In genomic region chr19:38478948-38479347, GRCm38 (mm10) we compare ENCODE assay signal across 9 mouse cellular contexts. TPM values are rescaled to one million over a fixed set of nuclear protein-coding genes. Genes with fewer than 3 reads are reported as not detected.
DNase-seq lines count a peak whose midpoint lies in the region; ATAC-seq and TF ChIP-seq lines count a peak whose summit lies in the region.
"Had no signal": no experiment of that assay in that cellular context is flagged by ENCODE, and none has a peak within 500 bp of the region (broad histone marks: within the 10 kb centered on the region; RNA-seq: fewer than 3 reads in every experiment).

No protein-coding gene starts in this region.

- intact Hi-C loops in left cerebral cortex, postnatal 4 days (cut with DNase I), result no loop called here

- H3K9ac ChIP-seq in intestine, embryonic 15.5 days, result no peak overlapping the region
- no peak overlapping the region for H3K9ac ChIP-seq in midbrain, embryonic 16.5 days (ENCODE audit: low read depth, low read length)
- H3K9ac ChIP-seq: liver, embryonic 14.5 days had no signal

- no peaks in the 10 kb centered on the region for H3K9me3 ChIP-seq in intestine, embryonic 15.5 days
- no peaks in the 10 kb centered on the region for H3K9me3 ChIP-seq in midbrain, embryonic 16.5 days (replicated peaks; ENCODE audit: control insufficient read depth, low read length, poor library complexity, severe bottlenecking)

- POLR2A ChIA-PET in Patski (lab: Charles Lee), result no interaction called here

- H3K36me3 ChIP-seq in intestine, embryonic 15.5 days, result no peaks in the 10 kb centered on the region
- H3K36me3 ChIP-seq in midbrain, embryonic 16.5 days (ENCODE audit: control insufficient read depth, insufficient read depth, low read length), result no peaks in the 10 kb centered on the region

- ATAC-seq in Patski, result peak; percentile 71
- ATAC-seq in intestine, embryonic 15.5 days, result peak; percentile 49; the same call in 1 of the 2 replicates
- ATAC-seq in midbrain, embryonic 16.5 days, result peak; percentile 73

- 31% methylated on average over 7 of the region's 7 CpGs for WGBS in intestine, embryonic 15.5 days
- WGBS in midbrain, embryonic 16.5 days, result 7% methylated on average over 7 of the region's 7 CpGs

- H3K4me3 ChIP-seq in intestine, embryonic 15.5 days (replicated peaks), result no peak overlapping the region
- H3K4me3 ChIP-seq in midbrain, embryonic 16.5 days (ENCODE audit: low read depth, low read length), result no peak overlapping the region

- H3K4me2 ChIP-seq in intestine, embryonic 15.5 days (replicated peaks), result no peak overlapping the region; the same call in 1 of the 2 replicates
- H3K4me2 ChIP-seq in midbrain, embryonic 16.5 days (ENCODE audit: low read length), result peak overlapping the region; percentile 18

- no peak for DNase-seq in Patski (ENCODE audit: low read depth, low spot score)
- DNase-seq in brain, adult 2 months (ENCODE audit: low read depth, low spot score), result peak; percentile 24
- peak; percentile 97 for DNase-seq in heart, adult 11 months
- no peak for DNase-seq in left cerebral cortex, postnatal 4 days
- DNase-seq in cerebellum, postnatal 36 days, result no peak
- no peak for DNase-seq in frontal cortex, postnatal 14 days (ENCODE audit: low spot score in 2 of 2)

- CTCF ChIA-PET in Patski (lab: Charles Lee), result interaction anchor here (0.8 to 2.0 kb wide), 7 partner anchors 28 to 149 kb away, joined by 3 to 4 read pairs (median 3); no protein-coding TSS in a partner anchor

- in situ Hi-C loops in Patski (cut with MboI; ENCODE audit: low pct_unique_long_range_greater_than_20kb), result no loop called here

- H3K4me1 ChIP-seq in intestine, embryonic 15.5 days (replicated peaks), result 0 out of 2 replicates have a peak, but pooled peaks cover 7% of the 10 kb centered on the region
- H3K4me1 ChIP-seq in midbrain, embryonic 16.5 days (ENCODE audit: control insufficient read depth, insufficient read depth, low read length), result peaks cover 16% of the 10 kb centered on the region

- no peak overlapping the region for H3K27ac ChIP-seq in intestine, embryonic 15.5 days
- no peak overlapping the region for H3K27ac ChIP-seq in midbrain, embryonic 16.5 days (ENCODE audit: low read length)
- H3K27ac ChIP-seq: liver, embryonic 14.5 days had no signal

- TF ChIP-seq CTCF in Patski (IDR thresholded peaks at IDR 0.05), result peak; percentile 51

- H3K27me3 ChIP-seq in Patski, result peaks cover 7% of the 10 kb centered on the region
- H3K27me3 ChIP-seq in intestine, embryonic 15.5 days (replicated peaks), result no peaks in the 10 kb centered on the region
- peaks cover 17% of the 10 kb centered on the region for H3K27me3 ChIP-seq in midbrain, embryonic 16.5 days (ENCODE audit: control insufficient read depth, insufficient read depth, low read depth, low read length)

RNA-seq across cellular contexts. Expression of gene Plce1, which starts 2.0 kb away (rescaled TPM):
- 3.4 TPM for polyA plus RNA-seq in Patski (2021)
- 4.7 and 5.8 TPM in 2 replicates for polyA plus RNA-seq in intestine, embryonic 15.5 days (2015; fragmentation: Nextera tagmentation; extraction: Ambion mirVana)
- polyA plus RNA-seq in midbrain, embryonic 16.5 days (2015; fragmentation: Nextera tagmentation; extraction: Ambion mirVana), result 3.1 and 4.4 TPM in 2 replicates
- 1 to 10 TPM; 9.0 to 9.1 TPM for total RNA-seq in left cerebral cortex, postnatal 4 days (2021)

Comparison
In these comparisons a context has a peak if more than half of its experiments do, and no peak if none do; other contexts are left out.
1. DNase-seq: peak in brain, adult 2 months (single experiment) and heart, adult 11 months (single experiment); none in Patski (single experiment), left cerebral cortex, postnatal 4 days (single experiment), cerebellum, postnatal 36 days (0 of 2) and frontal cortex, postnatal 14 days (0 of 2).
2. Peak in every context shown above with its lines, with median percentiles within 50 percentile points of each other: ATAC-seq.